Comparison of ENCODE assay signal across 8 mouse cellular contexts in the genomic region with DNA sequence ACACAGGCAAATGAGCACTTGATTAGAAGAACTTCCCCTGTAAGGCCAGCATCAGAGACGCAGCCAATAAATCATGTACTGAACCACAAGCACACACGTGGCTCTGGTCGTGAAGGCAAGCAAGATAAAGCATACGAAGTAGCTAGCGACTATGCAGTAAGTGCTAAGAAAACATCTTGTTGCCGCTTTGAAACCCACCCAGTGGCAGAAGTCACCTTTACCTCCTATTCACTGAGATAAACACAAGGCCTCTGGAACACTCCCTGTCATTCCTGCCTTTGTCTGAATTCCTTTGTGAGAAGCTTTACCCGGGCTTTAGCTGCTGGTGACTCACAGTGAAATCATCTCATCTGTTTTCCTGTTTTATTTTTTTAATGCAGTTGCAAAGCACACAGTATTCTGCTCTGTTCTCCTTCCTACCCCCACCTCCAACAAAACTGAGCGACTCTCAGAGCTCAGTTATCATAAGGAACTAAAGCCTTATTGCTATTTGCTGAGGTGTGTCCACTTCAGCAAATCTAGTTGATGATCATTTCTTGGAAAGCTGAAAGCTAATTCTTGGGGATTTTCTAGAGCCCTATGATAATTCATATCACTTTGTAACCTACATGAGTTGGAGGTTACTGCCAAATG. TPM values are rescaled to one million over a fixed set of nuclear protein-coding genes. Genes with fewer than 3 reads are reported as not detected.
DNase-seq lines count a peak whose midpoint lies in the region; ATAC-seq and TF ChIP-seq lines count a peak whose summit lies in the region.

No protein-coding gene starts in this region.

- WGBS in heart, postnatal 0 days: 12% methylated on average over 8 of the region's 8 CpGs
- WGBS in forebrain, embryonic 15.5 days: 14% methylated on average over 8 of the region's 8 CpGs
- 19% methylated on average over 8 of the region's 8 CpGs for WGBS in midbrain, embryonic 16.5 days

- no peak overlapping the region for H3K9ac ChIP-seq in heart, postnatal 0 days (replicated peaks; ENCODE audit: low read depth, low read length)
- no peak overlapping the region for H3K9ac ChIP-seq in forebrain, embryonic 15.5 days (replicated peaks)
- H3K9ac ChIP-seq in midbrain, embryonic 16.5 days (ENCODE audit: low read depth, low read length): peak overlapping the region; percentile 27; the same call in 1 of the 2 replicates

- no peaks in the 10 kb centered on the region for H3K27me3 ChIP-seq in heart, postnatal 0 days (ENCODE audit: control insufficient read depth, insufficient read depth, low read length)
- no peaks in the 10 kb centered on the region for H3K27me3 ChIP-seq in forebrain, embryonic 15.5 days
- no peaks in the 10 kb centered on the region for H3K27me3 ChIP-seq in midbrain, embryonic 16.5 days (ENCODE audit: control insufficient read depth, insufficient read depth, low read depth, low read length)

- peak overlapping the region; percentile 54 for H3K27ac ChIP-seq in heart, postnatal 0 days (ENCODE audit: low read depth)
- H3K27ac ChIP-seq in forebrain, embryonic 15.5 days (replicated peaks): no peak overlapping the region
- peak overlapping the region; percentile 46; the same call in 1 of the 2 replicates for H3K27ac ChIP-seq in midbrain, embryonic 16.5 days (ENCODE audit: low read length)

- peak; percentile 58 for ATAC-seq in heart, postnatal 0 days (ENCODE audit: insufficient read depth, low read depth)
- peak; percentile 33 for ATAC-seq in forebrain, embryonic 15.5 days (replicated peaks)
- ATAC-seq in midbrain, embryonic 16.5 days: peak; percentile 52; the same call in 1 of the 2 replicates
- ATAC-seq in inflammation-experienced regulatory T-cells, adult 6 months: no peak

- H3K4me2 ChIP-seq in heart, postnatal 0 days (ENCODE audit: low read depth, low read length): no peak overlapping the region
- no peak overlapping the region for H3K4me2 ChIP-seq in forebrain, embryonic 15.5 days (replicated peaks)
- H3K4me2 ChIP-seq in midbrain, embryonic 16.5 days (ENCODE audit: low read length): no peak overlapping the region

- H3K36me3 ChIP-seq in heart, postnatal 0 days (replicated peaks; ENCODE audit: control insufficient read depth, insufficient read depth, low read length): no peaks in the 10 kb centered on the region
- H3K36me3 ChIP-seq in forebrain, embryonic 15.5 days: no peaks in the 10 kb centered on the region
- H3K36me3 ChIP-seq in midbrain, embryonic 16.5 days (ENCODE audit: control insufficient read depth, insufficient read depth, low read length): no peaks in the 10 kb centered on the region

- no peaks in the 10 kb centered on the region for H3K9me3 ChIP-seq in heart, postnatal 0 days (replicated peaks; ENCODE audit: control insufficient read depth, low read length)
- no peaks in the 10 kb centered on the region for H3K9me3 ChIP-seq in forebrain, embryonic 15.5 days
- H3K9me3 ChIP-seq in midbrain, embryonic 16.5 days (replicated peaks; ENCODE audit: control insufficient read depth, low read length, poor library complexity, severe bottlenecking): no peaks in the 10 kb centered on the region

- H3K4me3 ChIP-seq in heart, postnatal 0 days (ENCODE audit: low read depth, low read length): no peak overlapping the region
- no peak overlapping the region for H3K4me3 ChIP-seq in forebrain, embryonic 15.5 days
- H3K4me3 ChIP-seq in midbrain, embryonic 16.5 days (ENCODE audit: low read depth, low read length): no peak overlapping the region

- TF ChIP-seq EP300 in heart, postnatal 0 days (IDR thresholded peaks at IDR 0.05; ENCODE audit: low read depth): no peak

- peaks cover 9% of the 10 kb centered on the region; the same call in 1 of the 2 replicates for H3K4me1 ChIP-seq in heart, postnatal 0 days (ENCODE audit: control insufficient read depth, insufficient read depth)
- peaks cover 12% of the 10 kb centered on the region; the same call in 1 of the 2 replicates for H3K4me1 ChIP-seq in forebrain, embryonic 15.5 days
- H3K4me1 ChIP-seq in midbrain, embryonic 16.5 days (ENCODE audit: control insufficient read depth, insufficient read depth, low read length): peaks cover 7% of the 10 kb centered on the region

- no peak for TF ChIP-seq CTCF in heart, postnatal 0 days (IDR thresholded peaks at IDR 0.05; ENCODE audit: low read depth)

- DNase-seq in heart, postnatal 0 days (ENCODE audit: low spot score): peak; percentile 26
- DNase-seq in heart, postnatal 4 days: no peak
- DNase-seq in Muller cell, postnatal 12 days (ENCODE audit: inconsistent ontology term): peak; percentile 89
- no peak for DNase-seq in right cerebral cortex, postnatal 4 days
- no peak for DNase-seq in cerebellum, postnatal 36 days

RNA-seq across cellular contexts. Expression of a gene that starts 2.1 kb away (rescaled TPM):
- not detected in 2 replicates for total RNA-seq in heart, postnatal 0 days (2014; rRNA removed; ENCODE audit: low replicate concordance)
- polyA plus RNA-seq in heart, postnatal 0 days (2015; fragmentation: Nextera tagmentation; extraction: Ambion mirVana): not detected in 2 replicates
- not detected for total RNA-seq in heart, postnatal 4 days (2021)
- polyA plus RNA-seq in forebrain, embryonic 15.5 days (2015; fragmentation: Nextera tagmentation; extraction: Ambion mirVana): 1.4 and 1.6 TPM in 2 replicates
- 0.95 and 1.0 TPM in 2 replicates for polyA plus RNA-seq in midbrain, embryonic 16.5 days (2015; fragmentation: Nextera tagmentation; extraction: Ambion mirVana)
- not detected for polyA plus RNA-seq in inflammation-experienced regulatory T-cells, adult 6 months (2017; shearing (Covaris generic))

Comparison
In these comparisons a context has a peak if more than half of its experiments do, and no peak if none do; other contexts are left out.
1. DNase-seq: peak in heart, postnatal 0 days (single experiment) and Muller cell, postnatal 12 days (single experiment); none in heart, postnatal 4 days (single experiment), right cerebral cortex, postnatal 4 days (single experiment) and cerebellum, postnatal 36 days (0 of 2).